Mouse (Mus musculus): ENCODE results near the gene Fcrl5.

Gene Fcrl5

GRCm38 (mm10) chr3:87501151-87501550 is 65.6 kb downstream of the Fcrl5 start:
- DNase-seq, result no peak

GRCm38 (mm10) chr3:87502771-87503170 is 67.2 kb downstream of the Fcrl5 start:
- DNase-seq, result no peak

- DNase-seq, result no peak
These were observed 68.8 kb downstream of the Fcrl5 start for GRCm38 (mm10) chr3:87504330-87504729.

- DNase-seq, result no peak
These were observed 69.3 kb downstream of the Fcrl5 start for GRCm38 (mm10) chr3:87504749-87505425.

- DNase-seq, result no peak
These were observed 71.2 kb downstream of the Fcrl5 start for GRCm38 (mm10) chr3:87506456-87507416.

GRCm38 (mm10) chr3:87508205-87508901 is 72.8 kb downstream of the Fcrl5 start:
- DNase-seq, result peak; percentile 83

GRCm38 (mm10) chr3:87509061-87509460 is 73.5 kb downstream of the Fcrl5 start:
- DNase-seq, result no peak

GRCm38 (mm10) chr3:87510832-87511231 is 75.3 kb downstream of the Fcrl5 start:
- no peak for DNase-seq

GRCm38 (mm10) chr3:87511971-87512765 is 76.6 kb downstream of the Fcrl5 start:
- no peak for DNase-seq

- DNase-seq, result no peak
These were observed 80.1 kb downstream of the Fcrl5 start for GRCm38 (mm10) chr3:87515567-87516081.

GRCm38 (mm10) chr3:87518425-87518824 is 82.9 kb downstream of the Fcrl5 start:
- no peak for DNase-seq

- no peak for DNase-seq
These were observed 85.6 kb downstream of the Fcrl5 start for GRCm38 (mm10) chr3:87521126-87521525.

GRCm38 (mm10) chr3:87521833-87522232 is 86.3 kb downstream of the Fcrl5 start:
- no peak for DNase-seq

- DNase-seq, result no peak
These were observed 88.1 kb downstream of the Fcrl5 start for GRCm38 (mm10) chr3:87523701-87524100.

GRCm38 (mm10) chr3:87525043-87525836 is 89.7 kb downstream of the Fcrl5 start, which contains the start of gene Etv3:
TSS of gene Etv3 (plus strand) at chr3:87525407.
- peak; percentile 90 for DNase-seq

GRCm38 (mm10) chr3:87525837-87526570 is 90.4 kb downstream of the Fcrl5 start:
- no peak for DNase-seq

GRCm38 (mm10) chr3:87527139-87527538 is 91.6 kb downstream of the Fcrl5 start:
- no peak for DNase-seq

GRCm38 (mm10) chr3:87528021-87528420 is 92.4 kb downstream of the Fcrl5 start:
- no peak for DNase-seq

- no peak for DNase-seq
These were observed 93.3 kb downstream of the Fcrl5 start for GRCm38 (mm10) chr3:87528841-87529240.

- no peak for DNase-seq
These were observed 94.0 kb downstream of the Fcrl5 start for GRCm38 (mm10) chr3:87529568-87529967.

- no peak for DNase-seq
These were observed 94.7 kb downstream of the Fcrl5 start for GRCm38 (mm10) chr3:87530234-87530633.

All from right cerebral cortex, postnatal 4 days (tissue).